In genomic region chr4:149855180-149855891, GRCm38 (mm10) we compare ENCODE assay signal across 11 mouse cellular contexts.
DNase-seq lines count a peak whose midpoint lies in the region; ATAC-seq and TF ChIP-seq lines count a peak whose summit lies in the region.
"Had no signal": no experiment of that assay in that cellular context is flagged by ENCODE, and none has a peak within 500 bp of the region (broad histone marks: within the 10 kb centered on the region; RNA-seq: fewer than 3 reads in every experiment).

No protein-coding gene starts in this region.

- in situ Hi-C loops in CH12.LX (cut with MboI; ENCODE audit: low pct_ligation_motif_present, low pct_unique_long_range_greater_than_20kb, low sequenced_read_pairs), result no loop called here

- no peak overlapping the region for H3K27ac ChIP-seq in heart, embryonic 15.5 days
- H3K27ac ChIP-seq in CH12.LX (ENCODE audit: insufficient read depth, low read depth), result no peak overlapping the region
- H3K27ac ChIP-seq in hindbrain, embryonic 13.5 days, result peak overlapping the region; percentile 81
- no peak overlapping the region for H3K27ac ChIP-seq in liver, embryonic 16.5 days (ENCODE audit: low read length)
- H3K27ac ChIP-seq: midbrain, embryonic 12.5 days had no signal

- peaks cover 6% of the 10 kb centered on the region; the same call in 1 of the 2 replicates for H3K27me3 ChIP-seq in heart, embryonic 15.5 days
- H3K27me3 ChIP-seq in CH12.LX (replicated peaks), result peaks cover 60% of the 10 kb centered on the region
- H3K27me3 ChIP-seq in hindbrain, embryonic 13.5 days, result no peaks in the 10 kb centered on the region
- peaks cover 2% of the 10 kb centered on the region; the same call in 1 of the 2 replicates for H3K27me3 ChIP-seq in liver, embryonic 16.5 days (ENCODE audit: control insufficient read depth, insufficient read depth, low read depth, low read length)
- H3K27me3 ChIP-seq: limb, embryonic 15.5 days had no signal

- dilution Hi-C loops in CH12.LX (cut with MboI; ENCODE audit: extremely low pct_ligation_motif_present, extremely low pct_unique_long_range_greater_than_20kb, low sequenced_read_pairs), result no loop called here

- H3K36me3 ChIP-seq in heart, embryonic 15.5 days, result no peaks in the 10 kb centered on the region
- no peaks in the 10 kb centered on the region for H3K36me3 ChIP-seq in CH12.LX (replicated peaks in 1 of 2; ENCODE audit: control insufficient read depth in 1 of 2, insufficient read depth in 1 of 2, low read length in 1 of 2)
- no peaks in the 10 kb centered on the region for H3K36me3 ChIP-seq in hindbrain, embryonic 13.5 days
- no peaks in the 10 kb centered on the region for H3K36me3 ChIP-seq in liver, embryonic 16.5 days (ENCODE audit: control insufficient read depth, insufficient read depth)
- H3K36me3 ChIP-seq: limb, embryonic 15.5 days; midbrain, embryonic 12.5 days had no signal

- no peaks in the 10 kb centered on the region for H3K9me3 ChIP-seq in heart, embryonic 15.5 days (replicated peaks)
- peaks cover 10% of the 10 kb centered on the region for H3K9me3 ChIP-seq in CH12.LX (replicated peaks; ENCODE audit: low read length)
- H3K9me3 ChIP-seq in hindbrain, embryonic 13.5 days, result no peaks in the 10 kb centered on the region
- H3K9me3 ChIP-seq in liver, embryonic 16.5 days (replicated peaks; ENCODE audit: control insufficient read depth, low read length), result no peaks in the 10 kb centered on the region
- H3K9me3 ChIP-seq: limb, embryonic 15.5 days; midbrain, embryonic 12.5 days had no signal

- ATAC-seq in heart, embryonic 15.5 days (replicated peaks; ENCODE audit: insufficient number of reproducible peaks, insufficient read depth, low FRiP score, low read depth), result no peak
- no peak for ATAC-seq in hindbrain, embryonic 13.5 days (ENCODE audit: low FRiP score)
- ATAC-seq in liver, embryonic 16.5 days (ENCODE audit: low read depth), result peak; percentile 75

- no peak for DNase-seq in heart, adult 18-20 months
- DNase-seq in CH12.LX (ENCODE audit: extremely low read depth), result no peak
- no peak for DNase-seq in urinary bladder, postnatal 25 days (ENCODE audit: low spot score)
- no peak for DNase-seq in cerebellum, postnatal 4 days (ENCODE audit: low spot score in 2 of 2)
- DNase-seq: gastrocnemius, postnatal 25 days; right cerebral cortex, postnatal 14 days had no signal

- TF ChIP-seq CTCF in CH12.LX (conservative IDR thresholded peaks at IDR 0.05 in 1 of 2, IDR thresholded peaks at IDR 0.05 in 1 of 2; ENCODE audit: low read depth in 2 of 2, low read length in 2 of 2), result no peak

- H3K4me3 ChIP-seq in heart, embryonic 15.5 days, result no peak overlapping the region
- peak overlapping the region in 1 of 3 experiments; percentile 36 for H3K4me3 ChIP-seq in CH12.LX (replicated peaks in 1 of 3; ENCODE audit: low read depth in 2 of 3, low read length in 2 of 3, poor library complexity in 1 of 3)
- no peak overlapping the region for H3K4me3 ChIP-seq in hindbrain, embryonic 13.5 days
- H3K4me3 ChIP-seq in liver, embryonic 16.5 days (ENCODE audit: low read depth, low read length), result no peak overlapping the region

- no peaks in the 10 kb centered on the region for H3K79me2 ChIP-seq in CH12.LX (replicated peaks; ENCODE audit: control insufficient read depth, extremely low read depth, insufficient read depth, poor library complexity, severe bottlenecking)

- no peak overlapping the region for H3K9ac ChIP-seq in heart, embryonic 15.5 days
- H3K9ac ChIP-seq in CH12.LX (ENCODE audit: insufficient read depth, low read depth), result peak overlapping the region; percentile 27; the same call in 1 of the 2 replicates
- peak overlapping the region; percentile 61; the same call in 1 of the 2 replicates for H3K9ac ChIP-seq in hindbrain, embryonic 13.5 days
- no peak overlapping the region for H3K9ac ChIP-seq in liver, embryonic 16.5 days (ENCODE audit: low read depth, low read length)
- H3K9ac ChIP-seq: limb, embryonic 15.5 days; midbrain, embryonic 12.5 days had no signal

- TF ChIP-seq RAD21 in CH12.LX (IDR thresholded peaks at IDR 0.05; ENCODE audit: low read depth, low read length), result no peak

- H3K4me1 ChIP-seq in heart, embryonic 15.5 days (replicated peaks), result peaks cover 27% of the 10 kb centered on the region
- peaks cover 10 to 43% of the 10 kb centered on the region in 2 experiments for H3K4me1 ChIP-seq in CH12.LX (ENCODE audit: control insufficient read depth in 1 of 2, insufficient read depth in 2 of 2)
- peaks cover 42% of the 10 kb centered on the region for H3K4me1 ChIP-seq in hindbrain, embryonic 13.5 days (replicated peaks)
- H3K4me1 ChIP-seq in liver, embryonic 16.5 days (ENCODE audit: control insufficient read depth, low read depth, low read length), result peaks cover 7% of the 10 kb centered on the region; the same call in 1 of the 2 replicates

- no peak for TF ChIP-seq POLR2A in CH12.LX (IDR thresholded peaks at IDR 0.05; ENCODE audit: low read depth, low read length)

- peak overlapping the region; percentile 63 for H3K4me2 ChIP-seq in heart, embryonic 15.5 days
- H3K4me2 ChIP-seq in CH12.LX (ENCODE audit: insufficient read depth, low read depth, poor library complexity, severe bottlenecking), result peak overlapping the region; percentile 81
- peak overlapping the region; percentile 60; the same call in 1 of the 2 replicates for H3K4me2 ChIP-seq in hindbrain, embryonic 13.5 days
- peak overlapping the region; percentile 38; the same call in 1 of the 2 replicates for H3K4me2 ChIP-seq in liver, embryonic 16.5 days (ENCODE audit: low read depth, low read length)

- WGBS in heart, embryonic 15.5 days, result 48% methylated on average over 10 of the region's 10 CpGs
- 52% methylated on average over 10 of the region's 10 CpGs for WGBS in hindbrain, embryonic 13.5 days
- 21% methylated on average over 10 of the region's 10 CpGs for WGBS in liver, embryonic 16.5 days (ENCODE audit: insufficient replicate concordance)

- no peak for TF ChIP-seq EP300 in CH12.LX (IDR thresholded peaks at IDR 0.05; ENCODE audit: low read length)

TF ChIP-seq in CH12.LX, 34 proteins besides CTCF, POLR2A, EP300 and RAD21:
- TF ChIP-seq NELFE (IDR thresholded peaks at IDR 0.05; ENCODE audit: low read depth, low read length), result no peak
- no peak for TF ChIP-seq KAT2A (IDR thresholded peaks at IDR 0.05; ENCODE audit: insufficient replicate concordance, low read length)
- no peak for TF ChIP-seq ZC3H11A (IDR thresholded peaks at IDR 0.05; ENCODE audit: low read depth, low read length)
- no peak for TF ChIP-seq GABPA (IDR thresholded peaks at IDR 0.05; ENCODE audit: insufficient replicate concordance, low read depth, low read length)
- TF ChIP-seq NRF1 (IDR thresholded peaks at IDR 0.05; ENCODE audit: low read depth, low read length), result no peak
- TF ChIP-seq E2F4 (IDR thresholded peaks at IDR 0.05; ENCODE audit: insufficient replicate concordance, low read depth, low read length), result no peak

Comparison
In these comparisons a context has a peak if more than half of its experiments do, and no peak if none do; other contexts are left out.
1. H3K9ac ChIP-seq: peak in CH12.LX (single experiment) and hindbrain, embryonic 13.5 days (single experiment); none in heart, embryonic 15.5 days (single experiment) and liver, embryonic 16.5 days (single experiment).
2. Peak in every context shown above with its lines, with median percentiles within 50 percentile points of each other: H3K4me2 ChIP-seq.